Mouse (Mus musculus): ENCODE measurements at regions not wholly inside any gene's neighbourhood (a gene's known extent, or its start where the extent isn't known, plus 50 kb on each side); places are given as distances from the start of the nearest gene placed in this dataset.

DNA sequence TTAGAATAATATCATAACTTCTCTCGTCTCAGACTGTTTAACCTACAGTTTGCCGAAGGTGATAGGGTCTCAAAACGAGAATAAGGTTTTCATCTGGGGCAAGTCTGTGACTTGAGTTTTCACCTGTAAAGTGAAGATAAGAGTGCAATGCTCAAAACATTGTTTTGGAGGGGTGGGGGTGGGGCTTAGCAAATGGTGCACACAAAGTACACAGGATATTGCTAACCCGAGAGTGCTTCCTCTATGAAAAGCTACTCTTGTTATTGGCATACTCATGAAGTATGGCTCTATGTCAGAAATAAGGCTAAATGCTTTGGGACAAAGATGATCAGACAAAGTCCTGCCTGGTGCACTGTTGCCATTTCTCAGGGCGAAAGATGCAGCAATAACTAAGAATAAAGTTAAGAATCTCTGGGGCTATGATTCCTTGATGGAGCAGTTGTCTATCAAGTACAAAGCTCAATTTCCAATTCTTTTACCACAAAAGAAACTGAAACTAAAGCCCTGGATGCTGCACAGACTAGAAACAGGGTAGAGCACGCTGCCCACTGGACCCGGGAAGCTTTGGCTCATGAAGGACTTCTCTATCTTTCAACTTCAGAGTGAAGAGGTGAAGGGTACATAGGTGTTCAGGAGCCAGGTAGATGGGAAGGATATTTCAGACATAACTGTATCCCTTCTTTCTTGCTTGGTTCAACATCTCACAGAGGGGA lies 350.2 kb downstream of the Foxo1 start:
- no peak for TF ChIP-seq CTCF (IDR thresholded peaks at IDR 0.05; ENCODE audit: borderline replicate concordance, extremely low read depth, insufficient read depth, insufficient read length)
- no peak for TF ChIP-seq POLR2A (IDR thresholded peaks at IDR 0.05; ENCODE audit: borderline replicate concordance, extremely low read depth, insufficient read depth, insufficient read length, poor library complexity, severe bottlenecking)
